Mouse (Mus musculus): ENCODE measurements around the gene Ndufv1. TPM values are rescaled to one million over a fixed set of nuclear protein-coding genes. Genes with fewer than 3 reads are reported as not detected.
"Not testable (repeated sequence)": the region's sequence is repeated elsewhere in the genome, so short reads cannot be mapped to it uniquely, and the experiment has no call there.

Ndufv1 gene
- polyA plus RNA-seq, 1 experiment from 2014 or later: 213 TPM

DNA sequence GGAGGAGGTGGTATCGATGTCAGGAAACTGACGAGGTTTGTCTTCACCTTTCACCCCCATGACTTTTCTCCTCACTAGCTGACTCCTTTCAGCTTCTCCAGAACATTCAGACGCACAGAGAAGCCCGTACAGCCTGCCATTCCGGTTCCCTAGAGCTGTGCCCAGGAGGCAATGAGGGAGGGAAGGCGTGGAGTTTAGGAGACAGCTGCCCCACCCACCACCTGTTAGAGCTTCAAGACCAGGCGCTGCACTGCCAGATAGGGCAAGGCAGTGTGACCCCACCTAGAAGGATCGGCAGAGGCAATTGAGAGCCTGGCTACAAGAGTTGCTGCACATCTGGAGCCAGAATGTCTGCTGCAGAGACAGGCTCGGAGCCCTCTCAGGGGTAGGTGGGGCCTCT is 40.4 kb downstream of the Ndufv1 start, which contains the start of gene Aldh3b2:
TSS of gene Aldh3b2 (plus strand) at position 100 of the 400 bp plus-strand sequence.
- peak; percentile 78 for ATAC-seq (ENCODE audit: low FRiP score, low TSS enrichment)
- DNase-seq (ENCODE audit: low spot score): peak; percentile 83
- peak within 1 kb of the TSS; percentile 11; the same call in 1 of the 2 replicates for H3K4me2 ChIP-seq (replicated peaks; ENCODE audit: low read depth)
- H3K27ac ChIP-seq (replicated peaks): peak within 1 kb of the TSS; percentile 74
- H3K9ac ChIP-seq (ENCODE audit: low read length): no peak within 1 kb of the TSS
- TF ChIP-seq EP300 (optimal IDR thresholded peaks at IDR 0.05) (peak; percentile 92), CTCF (IDR thresholded peaks at IDR 0.05; ENCODE audit: low read depth) (no peak)
- H3K4me3 ChIP-seq (ENCODE audit: low read depth, low read length): peak within 1 kb of the TSS; percentile 4; the same call in 1 of the 2 replicates
- no peaks in the 10 kb centered on the region for H3K27me3 ChIP-seq (ENCODE audit: control insufficient read depth, insufficient read depth, low read length)
- WGBS: 20% methylated on average over 9 of the region's 9 CpGs
- no peaks in the 10 kb centered on the region for H3K36me3 ChIP-seq (ENCODE audit: control insufficient read depth, insufficient read depth, low read length)
- H3K4me1 ChIP-seq (replicated peaks; ENCODE audit: control insufficient read depth, insufficient read depth): no peaks in the 10 kb centered on the region; the same call in 1 of the 2 replicates
- no peaks in the 10 kb centered on the region for H3K9me3 ChIP-seq (ENCODE audit: control insufficient read depth, low read length)

DNA sequence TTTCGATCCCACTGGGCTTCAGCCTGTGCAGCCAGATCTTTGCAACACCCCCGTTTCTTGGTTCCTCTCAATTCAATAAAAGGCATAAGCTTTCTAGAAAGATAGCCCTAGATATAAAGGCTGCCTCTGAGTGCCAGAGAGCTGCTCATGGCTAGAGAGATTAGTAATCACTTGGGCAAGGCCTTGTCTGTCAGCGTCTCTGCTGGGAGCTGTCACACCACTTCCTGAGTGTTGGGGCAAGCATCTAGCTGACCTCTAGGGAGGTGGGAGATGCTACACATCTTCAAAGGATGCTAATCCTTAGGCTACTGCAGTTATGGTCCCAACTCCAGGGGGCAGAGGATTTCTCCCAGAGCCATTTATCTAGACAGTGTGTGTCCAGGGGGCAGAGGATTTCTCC is 45.3 kb downstream of the Ndufv1 start:
- H3K27me3 ChIP-seq (ENCODE audit: control insufficient read depth, insufficient read depth, low read length): no peaks in the 10 kb centered on the region
- no peak overlapping the region for H3K27ac ChIP-seq (replicated peaks)
- H3K4me1 ChIP-seq (replicated peaks; ENCODE audit: control insufficient read depth, insufficient read depth): no peaks in the 10 kb centered on the region; the same call in 1 of the 2 replicates
- DNase-seq (ENCODE audit: low spot score) (no peak), ATAC-seq (ENCODE audit: low FRiP score, low TSS enrichment) (no peak)
- H3K9ac ChIP-seq (ENCODE audit: low read length): no peak overlapping the region
- H3K4me2 ChIP-seq (replicated peaks; ENCODE audit: low read depth): no peak overlapping the region
- H3K36me3 ChIP-seq (ENCODE audit: control insufficient read depth, insufficient read depth, low read length): no peaks in the 10 kb centered on the region
- WGBS: 44% methylated on average over 3 of the region's 3 CpGs
- no peak overlapping the region for H3K4me3 ChIP-seq (ENCODE audit: low read depth, low read length)
- TF ChIP-seq CTCF (IDR thresholded peaks at IDR 0.05; ENCODE audit: low read depth) (no peak), EP300 (optimal IDR thresholded peaks at IDR 0.05) (no peak)
- H3K9me3 ChIP-seq (ENCODE audit: control insufficient read depth, low read length): no peaks in the 10 kb centered on the region

DNA sequence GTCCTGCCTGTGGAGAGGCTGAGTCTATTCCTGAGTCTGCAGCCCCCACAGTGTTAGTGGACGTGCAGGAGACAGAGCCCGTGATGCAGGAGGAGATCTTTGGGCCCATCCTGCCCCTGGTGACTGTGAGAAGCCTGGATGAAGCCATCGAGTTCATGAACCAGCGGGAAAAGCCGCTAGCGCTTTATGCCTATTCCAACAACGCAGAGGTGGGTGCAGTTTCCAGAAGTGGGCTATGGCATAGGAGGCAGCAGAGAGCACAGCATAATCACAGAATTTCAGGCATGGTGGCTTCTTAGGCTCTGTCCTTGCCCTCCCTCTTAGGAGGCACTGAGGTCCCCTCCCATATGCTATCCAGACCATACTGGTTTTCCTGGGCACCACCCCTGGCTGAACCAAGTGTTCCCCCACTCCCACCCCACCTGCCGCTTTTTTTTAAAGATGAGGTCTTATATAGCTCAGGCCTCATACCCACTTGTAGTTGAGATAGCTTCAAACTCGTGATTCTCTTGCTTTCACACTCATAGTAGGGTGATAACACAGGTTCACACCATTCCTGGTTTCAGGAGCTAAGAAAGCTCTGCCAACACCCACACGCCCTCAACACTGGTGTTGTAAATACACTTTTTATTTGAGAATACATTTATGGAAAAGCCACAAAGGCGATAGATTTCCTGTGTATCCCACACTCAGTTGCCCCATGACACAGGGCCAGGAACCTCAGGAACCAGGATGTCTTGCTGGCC is 46.1 kb downstream of the Ndufv1 start:
- no peaks in the 10 kb centered on the region; the same call in 1 of the 2 replicates for H3K4me1 ChIP-seq (replicated peaks; ENCODE audit: control insufficient read depth, insufficient read depth)
- ATAC-seq (ENCODE audit: low FRiP score, low TSS enrichment): no peak

DNA sequence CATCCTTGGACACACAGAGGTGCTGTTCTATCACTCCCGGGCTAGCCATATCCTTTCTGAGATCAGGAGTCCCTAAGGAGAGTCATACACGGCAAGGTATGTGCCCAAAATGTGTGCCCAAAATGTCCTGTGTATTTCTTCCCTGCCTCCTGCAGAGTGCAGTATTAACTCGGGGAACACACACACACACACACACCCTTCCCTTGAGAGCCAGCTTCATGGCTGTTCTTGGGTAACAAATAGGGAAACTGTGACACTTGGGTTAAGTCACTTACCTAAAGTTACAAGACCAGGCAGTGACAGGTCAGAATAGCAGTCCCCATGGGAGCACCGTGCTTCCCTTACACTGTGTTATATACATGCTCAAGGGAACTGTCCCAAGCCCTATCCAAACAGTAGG is 48.6 kb downstream of the Ndufv1 start:
- Histone ChIP-seq H3K4me2 (replicated peaks; ENCODE audit: low read depth) (no peak overlapping the region), H3K4me3 (ENCODE audit: low read depth, low read length) (no peak overlapping the region), H3K36me3 (ENCODE audit: control insufficient read depth, insufficient read depth, low read length) (no peaks in the 10 kb centered on the region), H3K9ac (ENCODE audit: low read length) (no peak overlapping the region), H3K9me3 (ENCODE audit: control insufficient read depth, low read length) (no peaks in the 10 kb centered on the region), H3K27ac (replicated peaks) (no peak overlapping the region), H3K4me1 (replicated peaks; ENCODE audit: control insufficient read depth, insufficient read depth) (no peaks in the 10 kb centered on the region), H3K27me3 (ENCODE audit: control insufficient read depth, insufficient read depth, low read length) (no peaks in the 10 kb centered on the region)
- 67% methylated on average over 4 of the region's 4 CpGs for WGBS
- ATAC-seq (ENCODE audit: low FRiP score, low TSS enrichment) (no peak), DNase-seq (ENCODE audit: low spot score) (no peak)
- TF ChIP-seq EP300 (optimal IDR thresholded peaks at IDR 0.05): no peak
- peak; percentile 56 for TF ChIP-seq CTCF (IDR thresholded peaks at IDR 0.05; ENCODE audit: low read depth)

More for the DNA sequence above, 46.1 kb downstream of the Ndufv1 start:
- Histone ChIP-seq H3K36me3 (ENCODE audit: control insufficient read depth, insufficient read depth, low read length) (no peaks in the 10 kb centered on the region), H3K9ac (ENCODE audit: low read length) (no peak overlapping the region), H3K27me3 (ENCODE audit: control insufficient read depth, insufficient read depth, low read length) (no peaks in the 10 kb centered on the region), H3K27ac (replicated peaks) (no peak overlapping the region), H3K4me2 (replicated peaks; ENCODE audit: low read depth) (no peak overlapping the region), H3K4me3 (ENCODE audit: low read depth, low read length) (no peak overlapping the region), H3K9me3 (ENCODE audit: control insufficient read depth, low read length) (no peaks in the 10 kb centered on the region)
- TF ChIP-seq CTCF (IDR thresholded peaks at IDR 0.05; ENCODE audit: low read depth) (peak; percentile 45), EP300 (optimal IDR thresholded peaks at IDR 0.05) (no peak)
- WGBS: 70% methylated on average over 11 of the region's 11 CpGs
- no peak for DNase-seq (ENCODE audit: low spot score)

DNA sequence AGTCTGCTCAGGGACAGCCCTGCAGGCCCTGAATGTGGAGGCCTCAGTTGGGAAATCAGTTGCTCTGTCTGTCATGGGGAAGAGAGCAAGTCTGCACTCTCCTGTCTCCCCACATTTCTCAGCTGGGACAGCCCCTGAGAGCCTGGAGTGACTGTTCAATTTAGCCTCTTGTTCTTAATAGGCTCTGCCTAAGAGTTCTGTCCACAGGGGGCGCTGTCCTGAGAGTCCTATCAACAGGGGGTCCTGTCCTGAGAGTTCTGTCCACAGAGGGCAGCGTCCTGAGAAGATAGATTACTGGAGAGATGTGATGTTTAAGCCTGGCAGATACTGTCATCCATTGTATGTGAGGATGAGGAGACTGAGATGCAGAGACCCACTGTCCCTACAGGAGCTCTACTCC is 50.1 kb downstream of the Ndufv1 start:
- 28% methylated on average over 2 of the region's 2 CpGs for WGBS
- ATAC-seq (ENCODE audit: low FRiP score, low TSS enrichment) (no peak), DNase-seq (ENCODE audit: low spot score) (peak; percentile 32)
- no peaks in the 10 kb centered on the region for H3K4me1 ChIP-seq (replicated peaks; ENCODE audit: control insufficient read depth, insufficient read depth)
- no peak for TF ChIP-seq EP300 (optimal IDR thresholded peaks at IDR 0.05)
- TF ChIP-seq CTCF (IDR thresholded peaks at IDR 0.05; ENCODE audit: low read depth): peak; percentile 57
- H3K9ac ChIP-seq (ENCODE audit: low read length): no peak overlapping the region
- no peaks in the 10 kb centered on the region for H3K27me3 ChIP-seq (ENCODE audit: control insufficient read depth, insufficient read depth, low read length)
- no peak overlapping the region for H3K4me3 ChIP-seq (ENCODE audit: low read depth, low read length)
- H3K9me3 ChIP-seq (ENCODE audit: control insufficient read depth, low read length): no peaks in the 10 kb centered on the region
- no peak overlapping the region for H3K4me2 ChIP-seq (replicated peaks; ENCODE audit: low read depth)
- H3K27ac ChIP-seq (replicated peaks): no peak overlapping the region
- no peaks in the 10 kb centered on the region for H3K36me3 ChIP-seq (ENCODE audit: control insufficient read depth, insufficient read depth, low read length)

- H3K4me3 ChIP-seq (ENCODE audit: low read depth, low read length); H3K36me3 ChIP-seq (ENCODE audit: control insufficient read depth, insufficient read depth, low read length); H3K9ac ChIP-seq (ENCODE audit: low read length); H3K4me2 ChIP-seq (replicated peaks; ENCODE audit: low read depth); H3K27me3 ChIP-seq (ENCODE audit: control insufficient read depth, insufficient read depth, low read length); H3K9me3 ChIP-seq (ENCODE audit: control insufficient read depth, low read length); DNase-seq (ENCODE audit: low spot score); H3K4me1 ChIP-seq (replicated peaks; ENCODE audit: control insufficient read depth, insufficient read depth); ATAC-seq (ENCODE audit: low FRiP score, low TSS enrichment); H3K27ac ChIP-seq (replicated peaks): not testable (repeated sequence)
- WGBS: 66% methylated on average over 6 of the region's 6 CpGs
Observed at GRCm38 (mm10) chr19:3961805-3962204, 50.8 kb downstream of the Ndufv1 start.
